Mouse (Mus musculus) embryonic fibroblast, embryonic 13.5 days (primary cell): ENCODE measurements around the gene Jtb. TPM values are rescaled to one million over a fixed set of nuclear protein-coding genes. Genes with fewer than 3 reads are reported as not detected.

Experiments used
- H3K27ac ChIP-seq: 2 replicates; pipeline ENCODE4 v1.5.1; 2012; ENCODE audit warnings: low read length, control low read depth, inconsistent platforms; ENCODE audit not compliant: insufficient read depth
- H3K4me1 ChIP-seq: 2 replicates; pipeline ENCODE4 v1.6.1; 2011; ENCODE audit warnings: low read length; ENCODE audit not compliant: control insufficient read depth, insufficient read depth
- H3K4me3 ChIP-seq: 2 replicates; pipeline ENCODE4 v1.5.1; 2011; ENCODE audit warnings: mild to moderate bottlenecking, control low read depth, low read length; ENCODE audit not compliant: insufficient read depth
- CTCF ChIP-seq: IDR thresholded peaks from 2 replicates; pipeline ENCODE4 v1.5.1; 2011; ENCODE audit warnings: mild to moderate bottlenecking, control low read depth, low read length, moderate library complexity, borderline replicate concordance; ENCODE audit not compliant: insufficient read depth
- POLR2A ChIP-seq: IDR thresholded peaks from 2 replicates; pipeline ENCODE4 v1.6.1; 2011; ENCODE audit warnings: low read depth, mild to moderate bottlenecking, control low read depth, low read length, moderate library complexity
- polyA plus RNA-seq: library from polyadenylated mRNA; stranded (reverse); fragments of >200 nt; gene quantifications from 2 replicates; pipeline ENCODE4 v1.2.4, GENCODE M21; 2011; ENCODE audit warnings: low read depth; ENCODE audit not compliant: missing spikeins, insufficient read length

The Jtb gene
- polyA plus RNA-seq, 1 experiment = 47.5 TPM

DNA sequence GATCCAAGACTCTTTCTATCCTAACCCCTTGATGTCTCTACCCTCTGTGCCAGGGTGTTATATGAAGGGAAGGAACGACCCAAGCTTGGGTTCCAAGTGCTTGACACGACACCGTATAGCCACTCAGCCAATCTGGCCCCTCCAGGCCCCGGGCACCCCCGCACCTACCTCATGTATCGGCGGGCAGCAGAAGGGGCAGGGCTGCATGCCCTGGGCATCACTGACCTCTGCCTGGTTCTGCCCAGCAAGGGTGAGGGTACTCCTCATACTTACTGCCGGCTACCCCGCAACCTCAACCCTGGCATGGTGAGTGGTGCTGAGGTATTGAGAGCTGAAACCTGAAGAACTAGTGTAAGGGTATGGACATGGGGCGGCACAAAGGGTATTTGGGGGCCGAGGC lies 36.8 kb downstream of the Jtb start:
- no peaks in the 10 kb centered on the region for H3K4me1 ChIP-seq
- H3K27ac ChIP-seq = no peak overlapping the region
- no peak overlapping the region for H3K4me3 ChIP-seq
- TF ChIP-seq POLR2A = no peak
- TF ChIP-seq CTCF = no peak

DNA sequence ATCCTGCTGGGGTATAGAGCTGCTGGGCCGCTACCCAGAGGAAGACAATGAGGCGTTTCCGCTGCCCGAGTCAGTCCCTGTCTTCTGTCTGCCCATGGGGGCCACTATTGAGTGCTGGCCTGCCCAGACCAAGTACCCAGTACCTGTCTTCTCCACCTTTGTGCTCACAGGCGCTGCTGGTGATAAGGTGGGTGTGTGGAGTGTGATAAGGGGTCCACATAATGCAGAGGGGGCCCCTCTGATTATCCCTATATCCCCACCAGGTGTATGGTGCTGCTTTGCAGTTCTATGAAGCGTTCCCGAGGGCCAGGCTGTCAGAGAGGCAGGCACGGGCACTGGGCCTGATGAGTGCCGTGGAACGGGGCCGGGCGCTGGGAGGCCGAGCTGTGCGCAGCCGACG lies 37.6 kb downstream of the Jtb start:
- no peaks in the 10 kb centered on the region for H3K4me1 ChIP-seq
- H3K4me3 ChIP-seq = no peak overlapping the region
- no peak overlapping the region for H3K27ac ChIP-seq
- TF ChIP-seq CTCF = no peak
- TF ChIP-seq POLR2A = no peak

DNA sequence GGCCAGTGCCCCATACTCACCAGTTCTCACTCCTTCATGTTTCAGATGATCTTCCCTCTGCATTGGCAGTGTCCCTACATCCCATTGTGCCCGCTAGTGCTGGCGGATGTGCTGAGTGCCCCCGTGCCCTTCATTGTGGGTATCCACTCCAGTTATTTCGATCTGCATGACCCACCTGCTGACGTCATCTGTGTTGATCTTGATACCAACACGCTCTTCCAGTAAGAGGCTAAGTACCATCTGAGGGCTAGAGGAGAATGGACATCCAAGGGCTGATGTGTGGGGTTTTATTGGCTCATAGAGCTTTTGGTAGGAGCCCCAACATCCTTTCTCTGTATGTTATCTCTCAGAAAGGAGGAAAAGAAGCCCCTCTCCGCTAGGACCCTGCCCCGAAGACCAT lies 39.4 kb downstream of the Jtb start:
- Histone ChIP-seq H3K4me1 (no peaks in the 10 kb centered on the region), H3K4me3 (no peak overlapping the region), H3K27ac (no peak overlapping the region)
- TF ChIP-seq POLR2A (no peak), CTCF (no peak)

DNA sequence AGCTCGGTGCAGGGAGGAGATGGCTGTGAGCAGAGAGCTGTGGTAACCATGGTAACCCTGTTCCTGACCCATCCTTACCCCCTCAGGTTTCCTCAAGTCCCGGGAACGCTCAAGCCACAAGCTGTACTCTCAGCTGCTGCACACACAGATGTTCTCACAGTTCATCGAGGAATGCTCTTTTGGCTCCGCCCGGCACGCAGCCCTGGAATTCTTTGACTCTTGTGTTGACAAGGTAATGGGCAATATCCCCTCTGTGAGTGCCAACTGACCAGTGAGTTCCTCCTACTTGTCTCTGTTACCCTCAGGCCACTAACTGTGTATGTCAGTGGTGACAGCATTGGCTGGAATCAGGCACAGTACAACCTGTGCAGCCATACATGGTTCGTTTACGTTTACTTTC lies 40.8 kb downstream of the Jtb start:
- Histone ChIP-seq H3K4me3 (no peak overlapping the region), H3K4me1 (no peaks in the 10 kb centered on the region), H3K27ac (no peak overlapping the region)
- TF ChIP-seq POLR2A (no peak), CTCF (no peak)

DNA sequence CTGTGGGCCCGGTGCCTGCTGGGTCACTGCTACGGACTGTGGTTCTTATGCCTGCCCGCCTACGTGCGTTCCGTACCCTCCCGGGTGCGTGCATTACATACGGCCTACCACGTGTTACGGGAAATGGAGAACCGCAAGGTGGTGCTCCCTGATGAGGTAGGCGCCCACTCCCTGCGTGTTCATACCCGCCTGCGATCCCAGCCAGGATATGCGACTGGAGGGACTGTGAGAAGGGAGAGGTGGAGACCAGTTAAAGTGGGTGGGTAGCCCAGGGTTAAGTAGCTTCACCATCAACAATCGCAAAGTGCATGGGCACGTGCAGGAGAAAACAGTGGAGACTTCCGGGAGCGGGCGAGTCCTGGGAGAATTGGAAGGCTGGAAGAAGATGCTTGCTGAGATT lies 42.5 kb downstream of the Jtb start:
- H3K4me1 ChIP-seq = no peaks in the 10 kb centered on the region
- H3K4me3 ChIP-seq = no peak overlapping the region
- H3K27ac ChIP-seq = no peak overlapping the region
- TF ChIP-seq CTCF (no peak), POLR2A (no peak)

DNA sequence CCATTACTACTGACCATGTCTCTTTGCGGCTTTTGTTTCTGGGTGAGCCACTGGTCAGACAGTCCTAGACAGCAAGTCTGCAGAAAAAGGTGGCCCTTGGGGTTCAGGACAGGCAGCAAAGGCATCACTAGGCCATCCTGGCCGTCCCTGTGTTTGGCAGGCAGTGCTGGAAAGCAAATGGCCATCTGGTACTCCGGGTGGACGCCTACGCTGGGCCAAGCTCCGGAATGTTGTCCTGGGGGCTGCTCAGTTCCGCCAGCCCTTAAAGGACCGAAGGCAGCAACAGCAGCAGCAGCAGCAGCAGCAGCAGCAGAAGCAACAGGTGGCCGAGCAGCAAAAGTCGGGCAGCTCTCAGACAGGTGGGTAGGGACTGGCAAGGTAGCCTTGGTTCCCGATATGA lies 43.9 kb downstream of the Jtb start:
- Histone ChIP-seq H3K4me3 (no peak overlapping the region), H3K4me1 (no peaks in the 10 kb centered on the region), H3K27ac (no peak overlapping the region)
- no peak for TF ChIP-seq CTCF
- no peak for TF ChIP-seq POLR2A

DNA sequence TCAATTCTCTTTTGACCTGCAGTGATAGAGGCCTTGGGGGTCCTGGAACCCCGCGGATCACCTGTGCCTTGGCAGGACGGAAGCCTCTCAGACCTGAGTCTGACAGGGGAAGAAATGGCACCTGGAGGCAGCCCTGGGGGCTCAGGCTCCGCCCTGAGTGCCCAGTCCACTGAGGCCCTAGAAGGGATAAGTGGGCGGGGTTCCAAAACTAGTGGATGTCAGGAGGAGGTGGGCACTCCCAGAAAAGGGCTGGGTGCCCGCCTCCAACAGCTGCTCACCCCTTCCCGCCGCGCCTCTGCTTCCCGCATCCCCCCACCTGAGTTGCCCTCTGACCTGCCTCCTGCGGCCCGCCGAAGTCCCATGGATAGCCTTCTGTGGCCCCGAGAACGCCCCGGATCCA lies 45.5 kb downstream of the Jtb start:
- H3K4me1 ChIP-seq = no peaks in the 10 kb centered on the region
- no peak overlapping the region for H3K27ac ChIP-seq
- H3K4me3 ChIP-seq = no peak overlapping the region
- TF ChIP-seq CTCF = no peak
- no peak for TF ChIP-seq POLR2A

DNA sequence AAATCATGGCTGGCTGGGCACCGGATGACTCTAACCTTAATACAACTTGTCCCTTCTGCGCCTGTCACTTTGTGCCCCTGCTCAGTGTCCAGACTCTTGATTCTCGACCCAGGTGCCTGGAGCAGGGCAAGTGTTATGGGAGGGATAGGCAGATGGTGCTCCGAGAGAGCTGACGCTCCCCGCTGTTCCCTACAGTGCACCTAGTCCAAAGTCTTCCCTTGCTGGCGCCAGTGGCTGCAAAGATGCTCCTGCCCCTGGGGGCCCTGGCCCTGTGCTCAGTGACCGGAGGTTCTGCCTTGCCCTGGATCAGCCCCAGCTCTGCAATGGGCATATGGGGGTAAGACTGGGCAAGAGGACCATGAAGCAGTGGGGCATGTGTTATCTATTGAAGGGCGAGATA lies 46.4 kb downstream of the Jtb start:
- Histone ChIP-seq H3K4me1 (no peaks in the 10 kb centered on the region), H3K4me3 (no peak overlapping the region), H3K27ac (no peak overlapping the region)
- TF ChIP-seq CTCF = no peak
- TF ChIP-seq POLR2A = no peak

DNA sequence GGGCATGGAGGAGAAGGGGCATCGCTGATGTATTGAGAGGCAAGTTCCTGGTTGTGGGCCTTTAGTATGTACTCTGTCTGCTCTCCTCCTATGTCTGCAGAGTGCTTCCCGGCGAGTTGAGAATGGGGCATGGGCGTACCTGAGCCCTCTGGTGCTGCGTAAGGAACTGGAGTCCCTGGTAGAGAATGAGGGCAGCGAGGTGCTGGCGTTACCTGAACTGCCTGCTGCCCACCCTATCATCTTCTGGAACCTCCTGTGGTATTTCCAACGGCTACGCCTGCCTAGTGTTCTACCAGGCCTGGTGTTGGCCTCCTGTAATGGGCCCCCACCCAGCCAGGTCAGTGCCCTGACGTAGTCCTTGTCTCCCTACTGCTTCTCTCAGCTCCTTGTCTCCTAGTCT lies 46.8 kb downstream of the Jtb start:
- Histone ChIP-seq H3K4me3 (no peak overlapping the region), H3K4me1 (no peaks in the 10 kb centered on the region), H3K27ac (no peak overlapping the region)
- no peak for TF ChIP-seq POLR2A
- no peak for TF ChIP-seq CTCF

DNA sequence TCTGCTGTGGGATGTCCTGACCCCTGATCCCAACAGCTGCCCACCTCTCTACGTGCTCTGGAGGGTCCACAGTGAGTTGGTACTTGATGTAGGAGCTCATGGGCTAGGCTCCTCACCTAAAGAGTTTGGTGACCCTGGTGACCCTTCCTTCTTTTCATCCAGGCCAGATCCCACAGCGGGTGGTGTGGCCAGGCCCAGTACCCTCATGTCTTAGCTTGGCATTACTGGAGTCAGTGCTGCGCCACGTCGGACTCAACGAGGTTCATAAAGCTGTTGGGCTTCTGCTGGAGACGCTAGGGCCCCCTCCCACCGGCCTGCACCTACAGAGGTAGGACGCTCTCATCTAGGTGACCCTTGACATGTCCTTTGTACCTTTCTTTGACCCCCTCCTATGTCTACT lies 47.8 kb downstream of the Jtb start:
- TF ChIP-seq POLR2A = no peak
- no peak for TF ChIP-seq CTCF
- no peak overlapping the region for H3K4me3 ChIP-seq
- no peaks in the 10 kb centered on the region for H3K4me1 ChIP-seq

DNA sequence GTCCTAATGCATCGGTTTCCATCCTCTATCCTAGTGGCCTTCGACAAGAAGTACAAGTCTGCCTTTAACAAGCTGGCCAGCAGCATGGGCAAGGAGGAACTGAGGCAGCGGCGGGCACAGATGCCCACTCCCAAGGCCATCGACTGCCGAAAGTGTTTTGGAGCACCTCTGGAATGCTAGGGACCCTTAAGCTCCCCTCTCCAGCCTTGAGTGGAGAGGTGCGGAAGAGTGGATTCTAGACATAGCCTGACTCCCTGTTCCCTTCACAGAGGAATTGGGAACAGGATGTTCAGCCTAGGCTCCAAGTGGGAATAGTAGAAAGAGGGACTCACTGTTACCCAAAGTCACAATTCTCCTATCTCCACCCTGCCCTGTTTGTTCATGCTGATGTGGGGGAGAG lies 48.3 kb downstream of the Jtb start:
- no peak for TF ChIP-seq POLR2A
- TF ChIP-seq CTCF = no peak
- Histone ChIP-seq H3K4me1 (no peaks in the 10 kb centered on the region), H3K4me3 (no peak overlapping the region)

More for the DNA sequence above, 47.8 kb downstream of the Jtb start:
- no peak overlapping the region for H3K27ac ChIP-seq

More for the DNA sequence above, 48.3 kb downstream of the Jtb start:
- H3K27ac ChIP-seq = no peak overlapping the region
